Mouse (Mus musculus) A20 (cell line): Measurements from ENCODE around the gene Pcbp4.
A peak's percentile ranks its signal among the peaks of the same experiment; 100 is the strongest.

Experiments used
- DNase-seq: peaks from one replicate; pipeline ENCODE4 v3.0.0-alpha.2; 2011; ENCODE audit warnings: low read depth, low spot score

Gene Pcbp4

GRCm38 (mm10) chr9:106453271-106454070, at the start of gene Pcbp4:
Gene Pcbp4 (plus strand): TSS chr9:106453291.
- DNase-seq = peak; percentile 81

GRCm38 (mm10) chr9:106405275-106405674, 47.8 kb upstream of the Pcbp4 start:
- DNase-seq = no peak

- no peak for DNase-seq
These were observed 46.5 kb upstream of the Pcbp4 start for GRCm38 (mm10) chr9:106406443-106407078.

GRCm38 (mm10) chr9:106409096-106409495, 44.0 kb upstream of the Pcbp4 start:
- no peak for DNase-seq

GRCm38 (mm10) chr9:106410086-106410650, 42.9 kb upstream of the Pcbp4 start:
- no peak for DNase-seq

GRCm38 (mm10) chr9:106411091-106411594, 41.9 kb upstream of the Pcbp4 start:
- DNase-seq = peak; percentile 78

- no peak for DNase-seq
These were observed 41.4 kb upstream of the Pcbp4 start for GRCm38 (mm10) chr9:106411729-106412128.

GRCm38 (mm10) chr9:106412210-106412609, 40.9 kb upstream of the Pcbp4 start:
- no peak for DNase-seq

GRCm38 (mm10) chr9:106413606-106414005, 39.5 kb upstream of the Pcbp4 start:
- no peak for DNase-seq

- no peak for DNase-seq
These were observed 36.3 kb upstream of the Pcbp4 start for GRCm38 (mm10) chr9:106416826-106417225.

GRCm38 (mm10) chr9:106417841-106418625, 35.1 kb upstream of the Pcbp4 start:
- DNase-seq = no peak

GRCm38 (mm10) chr9:106420608-106421007, 32.5 kb upstream of the Pcbp4 start:
- no peak for DNase-seq

GRCm38 (mm10) chr9:106421033-106421864, 31.8 kb upstream of the Pcbp4 start:
- DNase-seq = no peak

- peak; percentile 80 for DNase-seq
These were observed 31.3 kb upstream of the Pcbp4 start for GRCm38 (mm10) chr9:106421865-106422160.

- DNase-seq = no peak
These were observed 24.3 kb upstream of the Pcbp4 start for GRCm38 (mm10) chr9:106428719-106429220.

GRCm38 (mm10) chr9:106429221-106430014, 23.7 kb upstream of the Pcbp4 start, which contains the start of gene Rpl29:
Gene Rpl29 (plus strand): TSS chr9:106429454.
- peak; percentile 97 for DNase-seq

GRCm38 (mm10) chr9:106430015-106430264, 23.2 kb upstream of the Pcbp4 start:
- no peak for DNase-seq

GRCm38 (mm10) chr9:106433389-106433788, 19.7 kb upstream of the Pcbp4 start:
- no peak for DNase-seq

GRCm38 (mm10) chr9:106436566-106436965, 16.5 kb upstream of the Pcbp4 start:
- DNase-seq = no peak

- no peak for DNase-seq
These were observed 10.4 kb upstream of the Pcbp4 start for GRCm38 (mm10) chr9:106442680-106443079.
